Mouse (Mus musculus) stomach, postnatal 0 days (tissue): ENCODE measurements around the gene Phf13. TPM values are rescaled to one million over a fixed set of nuclear protein-coding genes. Genes with fewer than 3 reads are reported as not detected.

Experiments used
- ATAC-seq: fragments of 200-750 bp; cut with Nextera tagmentation; 2 replicates; pipeline ENCODE4 v1.8.0; 2017; ENCODE audit not compliant: low FRiP score, low TSS enrichment
- DNase-seq: peaks from one replicate; pipeline ENCODE4 v3.0.0-alpha.2; 2016; ENCODE audit warnings: low spot score
- H3K27ac ChIP-seq: fragments of 300-500 bp; sonication (generic); replicated peaks from 2 replicates; pipeline ENCODE4 v1.5.1; 2014; ENCODE audit warnings: mild to moderate bottlenecking, control low read depth
- H3K27me3 ChIP-seq: fragments of 300-500 bp; sonication (generic); 2 replicates; pipeline ENCODE4 v1.6.1; 2014; ENCODE audit warnings: low read length; ENCODE audit not compliant: control insufficient read depth, insufficient read depth
- H3K36me3 ChIP-seq: fragments of 300-500 bp; sonication (generic); 2 replicates; pipeline ENCODE4 v1.6.1; 2014; ENCODE audit warnings: low read length, mixed read lengths; ENCODE audit not compliant: control insufficient read depth, insufficient read depth
- H3K4me1 ChIP-seq: fragments of 300-500 bp; sonication (generic); replicated peaks from 2 replicates; pipeline ENCODE4 v1.6.1; 2014; ENCODE audit warnings: antibody characterized with exemption; ENCODE audit not compliant: control insufficient read depth, insufficient read depth
- H3K4me2 ChIP-seq: fragments of 300-500 bp; sonication (generic); replicated peaks from 2 replicates; pipeline ENCODE4 v1.6.1; 2014; ENCODE audit warnings: low read depth, mild to moderate bottlenecking, control low read depth, moderate library complexity
- H3K4me3 ChIP-seq: fragments of 300-500 bp; sonication (generic); 2 replicates; pipeline ENCODE4 v1.5.1; 2014; ENCODE audit warnings: low read depth, low read length, control low read depth
- H3K9ac ChIP-seq: fragments of 300-500 bp; sonication (generic); 2 replicates; pipeline ENCODE4 v1.6.1; 2014; ENCODE audit warnings: mild to moderate bottlenecking, low read length, control low read depth, mixed read lengths
- H3K9me3 ChIP-seq: fragments of 300-500 bp; sonication (generic); 2 replicates; pipeline ENCODE4 v1.6.1; 2016; ENCODE audit warnings: low read length; ENCODE audit not compliant: control insufficient read depth
- CTCF ChIP-seq: IDR thresholded peaks from 2 replicates; pipeline ENCODE4 v1.5.1; 2016; ENCODE audit warnings: antibody characterized with exemption, low read depth, mild to moderate bottlenecking, moderate library complexity
- EP300 ChIP-seq: optimal IDR thresholded peaks from 2 replicates; pipeline ENCODE3; 2016; ENCODE audit warnings: antibody characterized with exemption
- WGBS: fragments of 180-500 bp; shearing (Covaris S2); extraction: QIAGEN DNeasy Blood & Tissue Kit; methylation state at CpG from one replicate; pipeline ENCODE4 v1.1.7; 2014; 5-methylcytosine and 5-hydroxymethylcytosine counted together
- polyA plus RNA-seq: library from polyadenylated mRNA; unstranded; fragments of >200 nt; fragmentation: Nextera tagmentation; extraction: Ambion mirVana; gene quantifications from 2 replicates; pipeline ENCODE4 v1.2.1, GENCODE M21; 2015

The Phf13 gene
- polyA plus RNA-seq, 1 experiment from 2014 or later: 12.7 TPM

GRCm38 (mm10) chr4:152008148-152008500 lies 12.1 kb upstream of the Phf13 start:
- no peaks in the 10 kb centered on the region; the same call in 1 of the 2 replicates for H3K36me3 ChIP-seq
- H3K27ac ChIP-seq: peak overlapping the region; percentile 98
- peak overlapping the region; percentile 97 for H3K4me2 ChIP-seq
- H3K4me1 ChIP-seq: 0 out of 2 replicates have a peak, but pooled peaks cover 4% of the 10 kb centered on the region
- TF ChIP-seq CTCF (no peak), EP300 (no peak)
- 0 out of 2 replicates have a peak, but pooled peaks have one; percentile 1 for ATAC-seq
- H3K27me3 ChIP-seq: no peaks in the 10 kb centered on the region
- no peaks in the 10 kb centered on the region for H3K9me3 ChIP-seq
- peak overlapping the region; percentile 79 for H3K4me3 ChIP-seq
- peak; percentile 45 for DNase-seq
- peak overlapping the region; percentile 86 for H3K9ac ChIP-seq
- 1% methylated on average over 14 of the region's 14 CpGs for WGBS

- H3K27ac ChIP-seq: peak overlapping the region; percentile 98
- H3K9ac ChIP-seq: peak overlapping the region; percentile 86
- no peaks in the 10 kb centered on the region for H3K9me3 ChIP-seq
- peak overlapping the region; percentile 97 for H3K4me2 ChIP-seq
- peak; percentile 48 for ATAC-seq
- peak overlapping the region; percentile 79 for H3K4me3 ChIP-seq
- 0 out of 2 replicates have a peak, but pooled peaks cover 4% of the 10 kb centered on the region for H3K4me1 ChIP-seq
- TF ChIP-seq EP300 (no peak), CTCF (no peak)
- no peaks in the 10 kb centered on the region for H3K27me3 ChIP-seq
- WGBS: 6% methylated on average over 8 of the region's 8 CpGs
- DNase-seq: peak; percentile 70
- H3K36me3 ChIP-seq: no peaks in the 10 kb centered on the region; the same call in 1 of the 2 replicates
These were observed 11.6 kb upstream of the Phf13 start for GRCm38 (mm10) chr4:152007481-152008147.

- DNase-seq (no peak), ATAC-seq (no peak)
- Histone ChIP-seq H3K27me3 (no peaks in the 10 kb centered on the region), H3K4me1 (0 out of 2 replicates have a peak, but pooled peaks cover 3% of the 10 kb centered on the region), H3K4me2 (0 out of 2 replicates have a peak overlapping the region, but pooled peaks have one; percentile 97), H3K36me3 (no peaks in the 10 kb centered on the region), H3K9me3 (no peaks in the 10 kb centered on the region), H3K9ac (no peak overlapping the region), H3K4me3 (no peak overlapping the region), H3K27ac (peak overlapping the region; percentile 98)
- WGBS: 46% methylated on average over 3 of the region's 3 CpGs
- TF ChIP-seq CTCF (no peak), EP300 (no peak)
These were observed 10.8 kb upstream of the Phf13 start for GRCm38 (mm10) chr4:152006812-152007211.

- Histone ChIP-seq H3K4me3 (no peak overlapping the region), H3K36me3 (no peaks in the 10 kb centered on the region), H3K9me3 (no peaks in the 10 kb centered on the region), H3K9ac (no peak overlapping the region), H3K27me3 (no peaks in the 10 kb centered on the region), H3K4me2 (no peak overlapping the region), H3K4me1 (no peaks in the 10 kb centered on the region), H3K27ac (peak overlapping the region; percentile 30; the same call in 1 of the 2 replicates)
- no peak for TF ChIP-seq EP300
- peak; percentile 57 for TF ChIP-seq CTCF
- DNase-seq (no peak), ATAC-seq (no peak)
- WGBS: 72% methylated on average over 6 of the region's 6 CpGs
These were observed 10.1 kb upstream of the Phf13 start for GRCm38 (mm10) chr4:152006137-152006536.

GRCm38 (mm10) chr4:152002063-152002462 lies 6.0 kb upstream of the Phf13 start:
- Histone ChIP-seq H3K4me2 (no peak overlapping the region), H3K36me3 (no peaks in the 10 kb centered on the region), H3K27ac (no peak overlapping the region), H3K4me3 (no peak overlapping the region), H3K27me3 (no peaks in the 10 kb centered on the region), H3K4me1 (no peaks in the 10 kb centered on the region), H3K9me3 (no peaks in the 10 kb centered on the region), H3K9ac (no peak overlapping the region)
- TF ChIP-seq EP300 (no peak), CTCF (no peak)
- DNase-seq (no peak), ATAC-seq (no peak)
- 61% methylated on average over 3 of the region's 3 CpGs for WGBS

GRCm38 (mm10) chr4:152001335-152001734 lies 5.3 kb upstream of the Phf13 start:
- Histone ChIP-seq H3K4me1 (no peaks in the 10 kb centered on the region), H3K27me3 (no peaks in the 10 kb centered on the region), H3K27ac (no peak overlapping the region), H3K4me2 (no peak overlapping the region), H3K36me3 (no peaks in the 10 kb centered on the region), H3K9ac (no peak overlapping the region), H3K4me3 (no peak overlapping the region), H3K9me3 (no peaks in the 10 kb centered on the region)
- ATAC-seq (no peak), DNase-seq (no peak)
- 69% methylated on average over 4 of the region's 4 CpGs for WGBS
- no peak for TF ChIP-seq EP300
- TF ChIP-seq CTCF: peak; percentile 52; the same call in 1 of the 2 replicates
